Mouse (Mus musculus) limb, embryonic 13.5 days (tissue): Measurements from ENCODE around the gene Naa10. TPM values are rescaled to one million over a fixed set of nuclear protein-coding genes. Genes with fewer than 3 reads are reported as not detected.
A peak's percentile ranks its signal among the peaks of the same experiment; 100 is the strongest.

Source experiments
- ATAC-seq: fragments of 200-750 bp; cut with Nextera tagmentation; 2 replicates; pipeline ENCODE4 v1.8.0; 2017; ENCODE audit warnings: low read depth, moderate number of reproducible peaks, moderate TSS enrichment; ENCODE audit not compliant: low FRiP score
- H3K27ac ChIP-seq: fragments of 300-500 bp; sonication (generic); 2 replicates; pipeline ENCODE4 v1.5.1; 2015; ENCODE audit warnings: inconsistent platforms, mild to moderate bottlenecking, moderate library complexity
- H3K27me3 ChIP-seq: fragments of 300-500 bp; sonication (generic); 2 replicates; pipeline ENCODE4 v1.6.1; 2015; ENCODE audit warnings: mild to moderate bottlenecking, inconsistent platforms
- H3K36me3 ChIP-seq: fragments of 300-500 bp; sonication (generic); 2 replicates; pipeline ENCODE4 v1.6.1; 2015; ENCODE audit warnings: inconsistent platforms, mild to moderate bottlenecking, moderate library complexity
- H3K4me1 ChIP-seq: fragments of 300-500 bp; sonication (generic); 2 replicates; pipeline ENCODE4 v1.6.1; 2015; ENCODE audit warnings: inconsistent platforms
- H3K4me2 ChIP-seq: fragments of 300-500 bp; sonication (generic); replicated peaks from 2 replicates; pipeline ENCODE4 v1.6.1; 2015; ENCODE audit warnings: inconsistent platforms, mild to moderate bottlenecking, moderate library complexity
- H3K4me3 ChIP-seq: fragments of 300-500 bp; sonication (generic); 2 replicates; pipeline ENCODE4 v1.5.1; 2015; ENCODE audit warnings: moderate library complexity, mild to moderate bottlenecking, inconsistent platforms
- H3K9ac ChIP-seq: fragments of 300-500 bp; sonication (generic); 2 replicates; pipeline ENCODE4 v1.6.1; 2015; ENCODE audit warnings: mild to moderate bottlenecking, inconsistent platforms
- H3K9me3 ChIP-seq: fragments of 300-500 bp; sonication (generic); 2 replicates; pipeline ENCODE4 v1.6.1; 2016; ENCODE audit warnings: inconsistent platforms
- WGBS: fragments of 180-500 bp; shearing (Covaris S2); methylation state at CpG from one replicate; pipeline ENCODE4 v1.1.7; 2015; 5-methylcytosine and 5-hydroxymethylcytosine counted together
- polyA plus RNA-seq: library from polyadenylated mRNA; unstranded; fragments of >200 nt; fragmentation: Nextera tagmentation; extraction: Ambion mirVana; gene quantifications from 2 replicates; pipeline ENCODE4 v1.2.1, GENCODE M21; 2015

Naa10 gene
- polyA plus RNA-seq, 1 experiment from 2014 or later = 138 TPM

DNA sequence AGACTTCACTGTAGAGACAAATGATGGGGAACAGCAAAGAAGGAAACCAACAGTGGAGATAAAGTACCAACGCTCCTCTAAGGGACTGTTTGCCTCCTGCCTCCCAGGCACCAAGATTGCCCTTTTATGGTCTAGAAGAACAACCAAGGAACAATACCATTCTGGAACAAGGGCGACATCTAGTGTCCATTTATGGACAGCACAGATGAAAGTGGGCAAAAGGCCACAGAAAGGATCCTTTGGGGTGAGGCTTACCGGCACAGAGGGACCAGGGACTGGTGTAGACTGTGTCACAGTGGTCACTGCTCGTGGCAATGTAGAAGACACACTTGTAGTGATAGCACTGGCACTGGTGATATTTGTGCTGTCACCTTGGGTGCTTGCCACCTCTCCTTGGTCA, 26.9 kb upstream of the Naa10 start:
- H3K27me3 ChIP-seq = no peaks in the 10 kb centered on the region
- peaks cover 94% of the 10 kb centered on the region for H3K36me3 ChIP-seq
- H3K4me2 ChIP-seq = no peak overlapping the region
- no peak overlapping the region for H3K4me3 ChIP-seq
- H3K9me3 ChIP-seq = no peaks in the 10 kb centered on the region
- no peaks in the 10 kb centered on the region for H3K4me1 ChIP-seq
- H3K27ac ChIP-seq = no peak overlapping the region
- WGBS = 27% methylated on average over 4 of the region's 4 CpGs
- ATAC-seq = peak; percentile 35; the same call in 1 of the 2 replicates
- H3K9ac ChIP-seq = no peak overlapping the region

DNA sequence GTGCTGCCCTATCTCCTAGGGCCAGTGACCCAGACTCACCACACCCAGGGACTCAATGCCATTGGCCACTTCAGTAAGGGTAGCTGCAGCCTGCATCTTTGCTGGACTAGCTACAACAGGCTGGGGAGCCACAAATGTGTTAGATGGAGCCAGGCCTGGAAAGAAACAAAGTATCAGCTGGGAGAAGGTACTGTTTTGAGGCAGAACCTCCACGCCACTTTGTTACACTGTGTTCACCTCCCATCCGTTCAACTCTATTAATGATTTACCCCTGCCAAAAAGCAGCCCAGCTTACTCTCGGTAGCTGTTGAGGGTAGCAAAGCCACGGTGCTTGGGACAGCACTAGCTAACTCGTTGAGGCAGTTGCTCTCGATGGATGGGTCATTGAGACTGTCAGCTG, 25.2 kb upstream of the Naa10 start:
- ATAC-seq = no peak
- 87% methylated on average over 6 of the region's 6 CpGs for WGBS
- Histone ChIP-seq H3K27ac (no peak overlapping the region), H3K4me1 (no peaks in the 10 kb centered on the region), H3K36me3 (peaks cover 94% of the 10 kb centered on the region), H3K9me3 (no peaks in the 10 kb centered on the region), H3K4me2 (no peak overlapping the region), H3K4me3 (no peak overlapping the region), H3K9ac (no peak overlapping the region), H3K27me3 (no peaks in the 10 kb centered on the region)

DNA sequence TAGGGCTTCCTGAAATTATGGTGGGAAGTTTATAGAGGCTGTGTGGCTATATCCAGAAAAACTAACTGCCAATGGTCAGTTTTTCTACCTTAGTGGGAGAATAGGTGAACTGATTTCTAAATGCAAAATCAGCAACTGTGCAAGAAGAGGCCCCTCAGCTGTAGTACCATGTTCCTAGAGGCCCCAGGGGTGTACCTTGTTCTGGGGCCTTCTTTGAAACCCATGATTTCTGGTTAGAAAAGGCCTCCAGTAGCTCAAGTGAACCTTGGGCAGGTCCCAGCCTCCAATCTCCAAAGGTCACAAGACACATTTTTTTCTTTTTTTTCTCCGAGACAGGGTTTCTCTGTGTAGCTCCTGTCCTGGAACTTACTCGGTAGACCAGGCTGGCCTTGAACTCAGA, 20.6 kb upstream of the Naa10 start:
- no peak overlapping the region for H3K9ac ChIP-seq
- no peak overlapping the region for H3K27ac ChIP-seq
- H3K4me3 ChIP-seq = no peak overlapping the region
- ATAC-seq = no peak
- H3K36me3 ChIP-seq = peaks cover 57% of the 10 kb centered on the region
- 79% methylated on average over 2 of the region's 2 CpGs for WGBS
- H3K9me3 ChIP-seq = no peaks in the 10 kb centered on the region
- H3K4me2 ChIP-seq = no peak overlapping the region
- H3K27me3 ChIP-seq = no peaks in the 10 kb centered on the region
- H3K4me1 ChIP-seq = no peaks in the 10 kb centered on the region

DNA sequence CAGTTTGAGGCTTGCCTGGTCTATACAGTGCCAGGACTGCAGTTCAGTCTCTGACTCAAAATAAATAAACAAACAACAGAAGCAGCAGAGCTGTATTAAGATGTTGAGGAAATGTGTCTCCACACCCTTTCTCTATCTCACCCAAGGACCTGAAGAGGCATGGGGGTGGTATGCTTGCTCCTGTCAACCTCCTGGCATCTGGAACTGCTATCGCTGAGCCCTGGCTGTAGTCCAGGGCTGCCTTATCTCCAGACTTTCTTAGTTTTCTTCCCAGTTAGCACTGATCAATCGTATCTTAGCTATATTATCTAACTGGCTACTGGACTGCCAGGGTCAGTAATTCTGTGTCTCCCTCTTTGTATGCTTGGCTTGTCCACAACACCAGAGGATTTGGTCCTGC, 20.1 kb upstream of the Naa10 start:
- no peak overlapping the region for H3K4me2 ChIP-seq
- no peak overlapping the region for H3K27ac ChIP-seq
- H3K9ac ChIP-seq = no peak overlapping the region
- no peak for ATAC-seq
- no peaks in the 10 kb centered on the region for H3K4me1 ChIP-seq
- no peak overlapping the region for H3K4me3 ChIP-seq
- 90% methylated on average over 2 of the region's 2 CpGs for WGBS
- H3K36me3 ChIP-seq = peaks cover 53% of the 10 kb centered on the region
- H3K27me3 ChIP-seq = no peaks in the 10 kb centered on the region
- H3K9me3 ChIP-seq = no peaks in the 10 kb centered on the region

DNA sequence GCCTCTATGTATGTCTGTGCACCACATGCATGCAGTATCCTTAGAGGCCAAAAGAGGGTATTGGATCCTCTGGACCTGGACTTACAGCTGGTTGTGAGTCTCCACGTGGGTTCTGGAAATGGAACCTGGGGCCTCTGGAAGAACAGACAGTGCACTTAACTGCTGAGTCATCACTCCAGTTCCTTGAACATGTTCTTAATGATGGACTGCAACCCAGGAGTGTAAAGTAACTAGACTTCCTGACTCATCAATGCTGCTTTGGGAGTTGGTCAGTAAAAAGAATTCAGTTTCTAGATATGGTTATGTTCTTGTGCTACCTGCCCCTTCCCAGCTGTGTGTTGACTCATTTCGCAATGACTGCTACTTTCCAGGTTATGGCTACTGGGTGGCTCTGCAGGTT, 10.1 kb upstream of the Naa10 start:
- H3K4me1 ChIP-seq = no peaks in the 10 kb centered on the region
- H3K4me2 ChIP-seq = no peak overlapping the region
- no peaks in the 10 kb centered on the region for H3K9me3 ChIP-seq
- WGBS = 67% methylated on average over 2 of the region's 2 CpGs
- no peaks in the 10 kb centered on the region; the same call in 1 of the 2 replicates for H3K27me3 ChIP-seq
- no peak overlapping the region for H3K27ac ChIP-seq
- no peaks in the 10 kb centered on the region for H3K36me3 ChIP-seq
- no peak overlapping the region for H3K4me3 ChIP-seq
- H3K9ac ChIP-seq = no peak overlapping the region
- no peak for ATAC-seq

DNA sequence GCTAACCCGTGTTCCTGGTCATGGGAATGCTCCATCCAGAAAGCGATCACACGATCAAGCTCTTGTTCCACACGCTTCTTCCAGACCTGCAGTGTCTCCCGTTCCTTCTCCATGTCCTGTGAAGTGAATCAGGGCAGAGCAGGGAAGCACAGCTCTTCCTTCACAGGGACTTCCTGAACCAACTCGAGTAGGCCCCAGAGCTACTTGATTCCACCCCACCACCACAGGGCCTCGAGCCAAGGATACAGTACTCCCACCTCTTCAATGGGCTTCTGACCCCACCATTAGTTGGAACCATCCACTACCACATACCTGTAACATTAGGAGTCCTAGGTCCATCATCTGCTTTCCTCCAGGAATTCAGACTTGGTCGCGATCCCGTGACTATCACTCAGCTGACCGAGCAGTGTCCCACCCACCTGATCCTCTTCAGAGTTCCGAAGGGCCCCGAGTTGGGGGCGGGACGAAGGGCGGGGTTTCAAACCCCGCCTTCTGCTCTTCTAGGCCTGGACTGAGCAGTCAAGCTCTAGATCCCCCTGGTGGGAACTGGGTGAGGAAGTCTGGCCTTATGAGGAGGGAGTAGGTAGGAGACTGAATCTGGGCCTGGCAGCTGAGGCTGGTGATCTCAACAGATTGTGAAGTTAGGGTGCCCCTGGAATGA, 8.8 kb upstream of the Naa10 start, which contains the start of gene Renbp:
Renbp (minus strand) TSS at position 449 of the 661 bp plus-strand sequence.
- H3K4me2 ChIP-seq = peak within 1 kb of the TSS; percentile 49
- no peak within 1 kb of the TSS for H3K27ac ChIP-seq
- H3K27me3 ChIP-seq = no peaks in the 10 kb centered on the region; the same call in 1 of the 2 replicates
- H3K9me3 ChIP-seq = no peaks in the 10 kb centered on the region
- H3K36me3 ChIP-seq = no peaks in the 10 kb centered on the region
- peak; percentile 91 for ATAC-seq
- 39% methylated on average over 17 of the region's 17 CpGs for WGBS
- H3K9ac ChIP-seq = no peak within 1 kb of the TSS
- H3K4me3 ChIP-seq = peak within 1 kb of the TSS; percentile 29
- no peaks in the 10 kb centered on the region for H3K4me1 ChIP-seq

DNA sequence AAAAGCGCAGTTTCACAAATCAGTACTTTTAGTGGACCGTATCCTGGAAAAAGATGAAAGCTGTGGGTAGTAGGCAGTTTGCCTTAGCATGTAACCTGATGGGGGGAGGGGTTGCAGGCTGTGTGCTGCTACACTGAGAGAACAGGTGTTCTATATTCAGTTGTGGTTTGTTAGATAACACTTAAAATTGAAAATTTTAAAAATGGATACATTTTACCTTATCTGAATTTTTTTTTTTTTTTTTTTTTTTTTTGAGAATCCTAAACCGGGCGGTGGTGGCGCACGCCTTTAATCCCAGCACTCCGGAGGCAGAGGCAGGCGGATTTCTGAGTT, 772 bp upstream of the Naa10 start:
- Histone ChIP-seq H3K9ac (peak overlapping the region; percentile 61), H3K4me3 (peak overlapping the region; percentile 57), H3K36me3 (peaks cover 17% of the 10 kb centered on the region), H3K27me3 (no peaks in the 10 kb centered on the region), H3K4me2 (peak overlapping the region; percentile 72), H3K4me1 (0 out of 2 replicates have a peak, but pooled peaks cover 4% of the 10 kb centered on the region), H3K27ac (no peak overlapping the region), H3K9me3 (no peaks in the 10 kb centered on the region)
- no peak for ATAC-seq
- 74% methylated on average over 8 of the region's 8 CpGs for WGBS

DNA sequence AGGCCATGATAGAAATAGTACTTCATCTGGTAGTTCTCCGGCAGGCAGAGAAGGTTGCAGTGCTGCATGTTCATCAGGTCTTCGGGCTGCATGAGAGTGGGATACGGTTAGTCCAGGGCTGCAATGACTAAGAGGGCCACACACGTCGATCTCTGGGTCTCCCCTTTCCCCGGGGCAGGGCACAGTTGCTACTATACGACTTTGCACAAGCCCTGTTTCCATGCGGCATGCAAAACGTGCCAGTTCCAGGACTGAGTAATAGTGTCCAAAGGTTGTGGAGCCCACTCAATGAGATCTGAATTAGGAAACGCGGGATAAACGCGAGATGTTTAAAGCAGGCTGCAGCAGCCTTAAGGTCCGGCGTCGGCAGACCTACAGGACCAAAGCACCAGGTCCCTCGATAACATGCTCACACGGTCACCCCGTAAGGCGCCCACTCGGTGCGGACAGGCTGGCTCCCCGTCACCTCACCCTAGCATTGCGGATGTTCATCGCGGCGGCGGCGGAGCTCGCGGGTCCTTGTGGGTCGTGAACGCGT, 390 bp downstream of the Naa10 start:
- Histone ChIP-seq H3K27ac (peak overlapping the region; percentile 48; the same call in 1 of the 2 replicates), H3K9ac (peak overlapping the region; percentile 70), H3K9me3 (no peaks in the 10 kb centered on the region)

DNA sequence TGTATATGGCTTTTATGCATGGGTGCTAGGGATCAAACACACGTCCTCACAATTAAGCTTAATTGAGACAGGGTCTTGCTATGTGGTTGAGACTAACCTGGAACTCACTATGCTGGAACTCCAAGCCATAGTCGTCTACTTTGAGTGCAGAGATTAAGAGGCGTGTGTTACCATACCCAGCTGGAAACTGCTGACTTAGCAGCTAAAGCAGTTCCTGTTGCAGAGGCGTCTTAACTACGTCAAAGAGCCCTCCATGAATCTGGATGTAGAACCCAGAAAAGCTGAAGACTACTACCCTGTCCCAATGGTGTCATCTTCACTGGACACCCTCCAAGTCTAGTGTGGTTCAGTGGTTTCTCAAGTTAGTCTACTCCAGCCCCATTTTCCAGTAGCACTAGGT, 3.1 kb downstream of the Naa10 start:
- Histone ChIP-seq H3K9me3 (no peaks in the 10 kb centered on the region), H3K4me1 (0 out of 2 replicates have a peak, but pooled peaks cover 4% of the 10 kb centered on the region), H3K9ac (no peak overlapping the region), H3K4me3 (no peak overlapping the region), H3K4me2 (no peak overlapping the region), H3K27me3 (no peaks in the 10 kb centered on the region), H3K36me3 (peaks cover 25% of the 10 kb centered on the region), H3K27ac (no peak overlapping the region)
- WGBS = 89% methylated on average over 5 of the region's 5 CpGs
- no peak for ATAC-seq

More for the DNA sequence above, 390 bp downstream of the Naa10 start:
- peak; percentile 10 for ATAC-seq
- Histone ChIP-seq H3K4me1 (0 out of 2 replicates have a peak, but pooled peaks cover 4% of the 10 kb centered on the region), H3K27me3 (no peaks in the 10 kb centered on the region), H3K4me2 (peak overlapping the region; percentile 72), H3K36me3 (peaks cover 21% of the 10 kb centered on the region), H3K4me3 (peak overlapping the region; percentile 57)
- WGBS = 15% methylated on average over 34 of the region's 34 CpGs

DNA sequence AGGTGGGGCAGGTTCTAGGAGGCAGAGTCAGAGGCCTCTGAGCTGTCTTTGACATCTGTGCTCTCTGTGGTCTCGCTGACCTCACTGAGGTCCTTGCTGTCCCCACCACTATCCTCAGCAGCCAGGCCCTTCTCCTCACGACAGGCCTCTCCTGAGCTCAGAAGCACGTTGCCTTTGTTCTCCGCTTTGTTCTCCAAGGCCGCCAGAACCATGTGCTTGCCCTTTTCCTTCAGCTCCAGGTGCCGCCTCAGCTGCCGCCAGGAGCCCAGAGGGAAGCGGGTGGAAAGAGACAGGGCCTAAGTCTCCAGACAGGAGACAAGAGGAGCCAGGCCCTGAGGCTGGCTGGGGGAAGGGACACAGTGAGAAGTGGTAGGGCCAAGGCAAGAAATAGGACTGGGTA, 4.8 kb downstream of the Naa10 start:
- Histone ChIP-seq H3K9ac (no peak overlapping the region), H3K27ac (no peak overlapping the region), H3K36me3 (peaks cover 25% of the 10 kb centered on the region), H3K9me3 (no peaks in the 10 kb centered on the region), H3K4me2 (no peak overlapping the region), H3K27me3 (no peaks in the 10 kb centered on the region), H3K4me3 (no peak overlapping the region), H3K4me1 (0 out of 2 replicates have a peak, but pooled peaks cover 4% of the 10 kb centered on the region)
- ATAC-seq = no peak
- WGBS = 86% methylated on average over 8 of the region's 8 CpGs

DNA sequence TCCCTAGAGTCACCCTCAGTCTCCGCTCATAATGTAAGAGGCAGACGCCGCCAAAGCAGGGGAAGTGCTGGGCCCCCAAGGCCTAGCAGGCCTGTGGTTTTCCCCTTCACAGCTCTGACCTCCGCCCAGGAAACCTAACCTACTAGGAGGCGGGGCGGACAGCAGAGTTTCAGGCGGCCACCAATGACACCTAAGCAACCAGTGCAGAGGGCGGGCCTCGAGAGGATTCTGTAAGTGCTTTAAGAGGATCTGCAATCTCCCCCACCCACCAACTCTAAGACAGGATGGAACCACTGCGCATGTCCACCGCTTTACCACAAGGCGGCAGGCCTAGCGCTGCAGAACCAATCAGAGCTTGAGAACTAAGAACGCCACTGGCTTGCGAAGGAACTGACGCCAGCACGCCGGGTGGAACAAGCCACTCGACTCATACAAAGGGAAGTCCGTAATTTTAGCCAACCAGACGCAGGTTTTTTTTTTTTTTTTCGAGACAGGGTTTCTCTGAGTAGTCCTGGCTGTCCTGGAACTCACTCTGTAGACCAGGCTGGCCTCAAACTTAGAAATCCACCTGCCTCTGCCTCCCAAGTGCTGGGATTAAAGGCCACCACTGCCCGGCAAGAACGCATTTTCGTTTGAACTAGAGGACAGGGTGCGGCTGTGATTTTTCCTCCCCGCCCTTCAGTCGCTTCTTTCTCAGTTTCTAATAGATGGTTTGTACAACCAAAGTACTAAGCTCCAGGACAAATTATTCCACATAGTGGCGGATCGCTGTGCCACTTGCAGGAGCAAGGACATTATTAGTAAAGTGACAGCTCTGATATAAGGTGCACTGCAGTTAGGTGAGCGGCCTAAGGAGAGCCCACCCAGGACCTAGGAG, 6.7 kb downstream of the Naa10 start:
- peak; percentile 98 for ATAC-seq
- Histone ChIP-seq H3K4me3 (peak overlapping the region; percentile 23), H3K9me3 (no peaks in the 10 kb centered on the region), H3K4me2 (peak overlapping the region; percentile 52), H3K9ac (no peak overlapping the region), H3K27me3 (peaks cover 12% of the 10 kb centered on the region), H3K36me3 (peaks cover 25% of the 10 kb centered on the region), H3K4me1 (no peaks in the 10 kb centered on the region), H3K27ac (peak overlapping the region; percentile 70)
- WGBS = 24% methylated on average over 31 of the region's 31 CpGs

DNA sequence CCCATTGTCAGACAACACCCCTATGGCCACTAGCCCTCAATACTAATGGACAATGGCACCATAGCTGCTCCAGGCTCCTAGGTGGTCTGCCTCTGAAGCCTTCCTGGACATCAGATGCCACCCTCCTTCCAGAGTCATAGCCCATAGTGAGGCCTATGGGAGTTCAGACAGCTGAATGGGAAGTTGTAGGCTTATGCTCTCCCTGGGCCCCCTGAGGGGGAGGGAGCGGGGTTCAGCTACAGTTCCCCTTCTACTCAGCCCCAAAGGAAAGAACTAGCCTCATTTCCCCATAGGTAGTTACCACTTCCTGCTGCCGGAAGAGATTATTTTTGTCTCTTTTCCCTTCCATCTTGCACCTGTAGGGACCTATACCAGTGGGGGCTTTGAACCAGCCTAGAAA, 10.2 kb downstream of the Naa10 start:
- no peaks in the 10 kb centered on the region for H3K4me1 ChIP-seq
- H3K4me2 ChIP-seq = no peak overlapping the region
- H3K36me3 ChIP-seq = 0 out of 2 replicates have a peak, but pooled peaks cover 4% of the 10 kb centered on the region
- peaks cover 17% of the 10 kb centered on the region for H3K27me3 ChIP-seq
- H3K4me3 ChIP-seq = no peak overlapping the region
- H3K9me3 ChIP-seq = no peaks in the 10 kb centered on the region
- ATAC-seq = no peak
- 77% methylated on average over 2 of the region's 2 CpGs for WGBS
- H3K27ac ChIP-seq = no peak overlapping the region
- H3K9ac ChIP-seq = no peak overlapping the region
